Mouse (Mus musculus) stomach, postnatal 0 days (tissue): ENCODE data around the gene AI597479. TPM values are rescaled to one million over a fixed set of nuclear protein-coding genes. Genes with fewer than 3 reads are reported as not detected.
A peak's percentile ranks its signal among the peaks of the same experiment; 100 is the strongest.

Experiments
- ATAC-seq: fragments of 200-750 bp; cut with Nextera tagmentation; 2 replicates; pipeline ENCODE4 v1.8.0; 2017; ENCODE audit not compliant: low FRiP score, low TSS enrichment
- DNase-seq: peaks from one replicate; pipeline ENCODE4 v3.0.0-alpha.2; 2016; ENCODE audit warnings: low spot score
- H3K27ac ChIP-seq: fragments of 300-500 bp; sonication (generic); replicated peaks from 2 replicates; pipeline ENCODE4 v1.5.1; 2014; ENCODE audit warnings: mild to moderate bottlenecking, control low read depth
- H3K27me3 ChIP-seq: fragments of 300-500 bp; sonication (generic); 2 replicates; pipeline ENCODE4 v1.6.1; 2014; ENCODE audit warnings: low read length; ENCODE audit not compliant: control insufficient read depth, insufficient read depth
- H3K36me3 ChIP-seq: fragments of 300-500 bp; sonication (generic); 2 replicates; pipeline ENCODE4 v1.6.1; 2014; ENCODE audit warnings: low read length, mixed read lengths; ENCODE audit not compliant: control insufficient read depth, insufficient read depth
- H3K4me1 ChIP-seq: fragments of 300-500 bp; sonication (generic); replicated peaks from 2 replicates; pipeline ENCODE4 v1.6.1; 2014; ENCODE audit warnings: antibody characterized with exemption; ENCODE audit not compliant: control insufficient read depth, insufficient read depth
- H3K4me2 ChIP-seq: fragments of 300-500 bp; sonication (generic); replicated peaks from 2 replicates; pipeline ENCODE4 v1.6.1; 2014; ENCODE audit warnings: low read depth, mild to moderate bottlenecking, control low read depth, moderate library complexity
- H3K4me3 ChIP-seq: fragments of 300-500 bp; sonication (generic); 2 replicates; pipeline ENCODE4 v1.5.1; 2014; ENCODE audit warnings: low read depth, low read length, control low read depth
- H3K9ac ChIP-seq: fragments of 300-500 bp; sonication (generic); 2 replicates; pipeline ENCODE4 v1.6.1; 2014; ENCODE audit warnings: mild to moderate bottlenecking, low read length, control low read depth, mixed read lengths
- H3K9me3 ChIP-seq: fragments of 300-500 bp; sonication (generic); 2 replicates; pipeline ENCODE4 v1.6.1; 2016; ENCODE audit warnings: low read length; ENCODE audit not compliant: control insufficient read depth
- CTCF ChIP-seq: IDR thresholded peaks from 2 replicates; pipeline ENCODE4 v1.5.1; 2016; ENCODE audit warnings: antibody characterized with exemption, low read depth, mild to moderate bottlenecking, moderate library complexity
- EP300 ChIP-seq: optimal IDR thresholded peaks from 2 replicates; pipeline ENCODE3; 2016; ENCODE audit warnings: antibody characterized with exemption
- WGBS: fragments of 180-500 bp; shearing (Covaris S2); extraction: QIAGEN DNeasy Blood & Tissue Kit; methylation state at CpG from one replicate; pipeline ENCODE4 v1.1.7; 2014; 5-methylcytosine and 5-hydroxymethylcytosine counted together
- polyA plus RNA-seq: library from polyadenylated mRNA; unstranded; fragments of >200 nt; fragmentation: Nextera tagmentation; extraction: Ambion mirVana; gene quantifications from 2 replicates; pipeline ENCODE4 v1.2.1, GENCODE M21; 2015

Gene AI597479
- polyA plus RNA-seq, 1 experiment from 2014 or later = 11.2 TPM

GRCm38 (mm10) chr1:43144338-43144906, 45.9 kb downstream of the AI597479 start:
- no peaks in the 10 kb centered on the region for H3K9me3 ChIP-seq
- H3K27ac ChIP-seq = no peak overlapping the region
- 82% methylated on average over 8 of the region's 8 CpGs for WGBS
- no peaks in the 10 kb centered on the region for H3K27me3 ChIP-seq
- H3K4me2 ChIP-seq = no peak overlapping the region
- no peak for TF ChIP-seq EP300
- no peak for TF ChIP-seq CTCF
- H3K4me3 ChIP-seq = no peak overlapping the region
- no peak for DNase-seq
- peaks cover 4% of the 10 kb centered on the region; the same call in 1 of the 2 replicates for H3K36me3 ChIP-seq
- no peak for ATAC-seq
- H3K9ac ChIP-seq = no peak overlapping the region
- H3K4me1 ChIP-seq = no peaks in the 10 kb centered on the region

- Histone ChIP-seq H3K4me3 (no peak overlapping the region), H3K9me3 (no peaks in the 10 kb centered on the region), H3K27ac (peak overlapping the region; percentile 36; the same call in 1 of the 2 replicates), H3K4me2 (no peak overlapping the region), H3K36me3 (peaks cover 4% of the 10 kb centered on the region; the same call in 1 of the 2 replicates), H3K27me3 (no peaks in the 10 kb centered on the region), H3K4me1 (no peaks in the 10 kb centered on the region), H3K9ac (no peak overlapping the region)
- ATAC-seq = peak; percentile 90
- 54% methylated on average over 6 of the region's 6 CpGs for WGBS
- TF ChIP-seq EP300 (no peak), CTCF (no peak)
- peak; percentile 77 for DNase-seq
Measured at GRCm38 (mm10) chr1:43145388-43145787, 46.9 kb downstream of the AI597479 start.

- Histone ChIP-seq H3K4me3 (no peak overlapping the region), H3K4me1 (0 out of 2 replicates have a peak, but pooled peaks cover 2% of the 10 kb centered on the region), H3K27ac (no peak overlapping the region), H3K36me3 (peaks cover 8% of the 10 kb centered on the region; the same call in 1 of the 2 replicates), H3K9ac (no peak overlapping the region), H3K4me2 (no peak overlapping the region), H3K9me3 (no peaks in the 10 kb centered on the region), H3K27me3 (no peaks in the 10 kb centered on the region)
- TF ChIP-seq CTCF = no peak
- TF ChIP-seq EP300 = no peak
- no peak for ATAC-seq
- 40% methylated on average over 2 of the region's 2 CpGs for WGBS
- DNase-seq = no peak
Measured at GRCm38 (mm10) chr1:43147474-43147873, 49.0 kb downstream of the AI597479 start.

DNA sequence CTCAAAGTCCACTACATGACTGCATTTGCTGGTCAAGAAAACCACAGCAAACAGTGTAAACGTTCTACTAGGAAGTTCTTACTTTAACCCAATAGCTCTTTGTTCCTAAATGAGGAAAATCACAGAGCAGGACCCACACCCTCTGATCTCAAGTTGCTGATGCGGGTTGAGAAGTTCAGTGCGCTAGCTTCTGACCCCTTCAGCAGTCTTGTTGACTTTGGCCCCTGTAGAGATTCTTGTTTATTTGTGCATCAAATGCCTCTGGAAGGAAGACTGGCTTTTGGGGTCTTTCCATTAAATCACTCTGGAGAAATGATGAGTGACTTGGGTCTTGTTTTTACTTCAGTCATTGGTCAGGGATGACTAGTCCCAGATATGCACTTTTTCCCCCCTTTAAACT, 51.7 kb downstream of the AI597479 start:
- WGBS = 47% methylated on average over 3 of the region's 3 CpGs
- Histone ChIP-seq H3K4me3 (no peak overlapping the region), H3K9ac (no peak overlapping the region), H3K9me3 (no peaks in the 10 kb centered on the region), H3K27me3 (no peaks in the 10 kb centered on the region), H3K4me2 (no peak overlapping the region), H3K27ac (no peak overlapping the region), H3K36me3 (peaks cover 8% of the 10 kb centered on the region; the same call in 1 of the 2 replicates), H3K4me1 (peaks cover 5% of the 10 kb centered on the region; the same call in 1 of the 2 replicates)
- ATAC-seq (no peak), DNase-seq (no peak)
- TF ChIP-seq EP300 = no peak
- TF ChIP-seq CTCF = no peak

DNA sequence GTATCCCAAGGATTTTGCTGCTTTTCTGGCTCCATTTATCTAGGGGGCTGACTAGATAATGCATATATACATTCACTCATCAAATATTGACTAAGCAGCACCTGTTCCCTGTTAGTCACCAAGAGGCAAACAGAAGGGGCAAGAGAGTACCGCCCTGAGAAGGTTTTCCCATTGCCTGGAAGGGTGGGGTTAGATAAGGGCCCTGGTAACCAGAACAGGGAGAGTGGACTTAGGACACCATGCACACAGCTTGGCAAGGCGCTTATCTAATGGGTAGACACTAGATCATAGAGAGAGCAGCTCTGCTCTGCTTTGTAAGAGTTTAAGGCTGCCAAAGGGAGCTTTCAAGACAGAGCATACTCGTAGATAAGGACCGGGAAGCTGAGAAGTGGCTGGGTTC, 54.1 kb downstream of the AI597479 start:
- Histone ChIP-seq H3K4me2 (no peak overlapping the region), H3K27ac (peak overlapping the region; percentile 50), H3K4me1 (peaks cover 5% of the 10 kb centered on the region; the same call in 1 of the 2 replicates), H3K9ac (no peak overlapping the region), H3K9me3 (no peaks in the 10 kb centered on the region), H3K36me3 (0 out of 2 replicates have a peak, but pooled peaks cover 4% of the 10 kb centered on the region), H3K4me3 (no peak overlapping the region), H3K27me3 (no peaks in the 10 kb centered on the region)
- 58% methylated on average over 4 of the region's 4 CpGs for WGBS
- peak; percentile 78 for DNase-seq
- no peak for TF ChIP-seq EP300
- no peak for TF ChIP-seq CTCF
- ATAC-seq = peak; percentile 96

- Histone ChIP-seq H3K27me3 (no peaks in the 10 kb centered on the region), H3K36me3 (peaks cover 4% of the 10 kb centered on the region; the same call in 1 of the 2 replicates), H3K27ac (peak overlapping the region; percentile 50), H3K4me2 (no peak overlapping the region), H3K4me3 (no peak overlapping the region), H3K4me1 (peaks cover 5% of the 10 kb centered on the region; the same call in 1 of the 2 replicates), H3K9me3 (no peaks in the 10 kb centered on the region), H3K9ac (no peak overlapping the region)
- ATAC-seq (no peak), DNase-seq (no peak)
- WGBS = 53% methylated on average over 5 of the region's 5 CpGs
- TF ChIP-seq EP300 (no peak), CTCF (no peak)
Measured at GRCm38 (mm10) chr1:43153538-43153937, 55.0 kb downstream of the AI597479 start.
